Mouse (Mus musculus): Measurements from ENCODE around the gene Nhlrc1.

DNA sequence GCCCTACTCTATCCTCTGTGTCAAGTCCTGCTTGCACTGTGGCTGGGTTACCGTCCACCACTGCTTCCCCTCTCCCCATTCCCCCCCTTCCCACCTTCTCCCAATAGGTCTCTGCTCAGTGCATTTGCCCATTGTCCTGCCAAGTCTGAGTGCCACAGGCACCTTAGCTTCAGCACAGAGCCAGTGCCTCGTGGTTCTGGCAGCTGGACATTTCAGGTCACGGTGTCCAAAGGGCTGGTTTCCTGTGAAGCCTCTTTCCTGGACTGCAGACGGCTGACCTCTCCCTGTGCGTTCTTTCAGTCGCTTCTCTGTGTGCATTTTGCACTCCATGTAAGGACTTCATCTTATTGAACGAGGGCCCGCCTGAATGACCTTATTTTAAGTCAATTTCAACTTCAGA, 26.7 kb downstream of the Nhlrc1 start:
- TF ChIP-seq CTCF (IDR thresholded peaks at IDR 0.05; ENCODE audit: extremely low read depth, insufficient read length, insufficient replicate concordance, low read depth, low read length) (no peak), POLR2A (IDR thresholded peaks at IDR 0.05; ENCODE audit: low read depth, low read length) (no peak)
